Mouse (Mus musculus): Measurements from ENCODE around the gene Nsg1.

Gene Nsg1

GRCm38 (mm10) chr5:38159634-38160413, at the start of gene Nsg1:
TSS of gene Nsg1 (minus strand) at chr5:38159907.
- ATAC-seq (ENCODE audit: insufficient number of reproducible peaks, low FRiP score, low TSS enrichment), result peak; percentile 34; the same call in 1 of the 2 replicates

- ATAC-seq (ENCODE audit: insufficient number of reproducible peaks, low FRiP score, low TSS enrichment), result no peak
These were observed 49.3 kb upstream of the Nsg1 start for GRCm38 (mm10) chr5:38208985-38209384.

GRCm38 (mm10) chr5:38205303-38205726, 45.6 kb upstream of the Nsg1 start:
- peak; percentile 60 for ATAC-seq (ENCODE audit: insufficient number of reproducible peaks, low FRiP score, low TSS enrichment)

- ATAC-seq (ENCODE audit: insufficient number of reproducible peaks, low FRiP score, low TSS enrichment), result no peak
These were observed 40.0 kb upstream of the Nsg1 start for GRCm38 (mm10) chr5:38199686-38200085.

GRCm38 (mm10) chr5:38197482-38197823, 37.7 kb upstream of the Nsg1 start:
- ATAC-seq (ENCODE audit: insufficient number of reproducible peaks, low FRiP score, low TSS enrichment), result peak; percentile 77

GRCm38 (mm10) chr5:38196821-38197481, 37.2 kb upstream of the Nsg1 start:
- 0 out of 2 replicates have a peak, but pooled peaks have one; percentile 33 for ATAC-seq (ENCODE audit: insufficient number of reproducible peaks, low FRiP score, low TSS enrichment)

- no peak for ATAC-seq (ENCODE audit: insufficient number of reproducible peaks, low FRiP score, low TSS enrichment)
These were observed 36.2 kb upstream of the Nsg1 start for GRCm38 (mm10) chr5:38195941-38196340.

- no peak for ATAC-seq (ENCODE audit: insufficient number of reproducible peaks, low FRiP score, low TSS enrichment)
These were observed 35.2 kb upstream of the Nsg1 start for GRCm38 (mm10) chr5:38194946-38195345.

- ATAC-seq (ENCODE audit: insufficient number of reproducible peaks, low FRiP score, low TSS enrichment), result no peak
These were observed 31.2 kb upstream of the Nsg1 start for GRCm38 (mm10) chr5:38190907-38191306.

GRCm38 (mm10) chr5:38187006-38187405, 27.3 kb upstream of the Nsg1 start:
- ATAC-seq (ENCODE audit: insufficient number of reproducible peaks, low FRiP score, low TSS enrichment), result no peak

- ATAC-seq (ENCODE audit: insufficient number of reproducible peaks, low FRiP score, low TSS enrichment), result no peak
These were observed 25.1 kb upstream of the Nsg1 start for GRCm38 (mm10) chr5:38184688-38185285.

GRCm38 (mm10) chr5:38174256-38174912, 14.7 kb upstream of the Nsg1 start:
- ATAC-seq (ENCODE audit: insufficient number of reproducible peaks, low FRiP score, low TSS enrichment), result no peak

GRCm38 (mm10) chr5:38173766-38174165, 14.1 kb upstream of the Nsg1 start:
- ATAC-seq (ENCODE audit: insufficient number of reproducible peaks, low FRiP score, low TSS enrichment), result no peak

GRCm38 (mm10) chr5:38168497-38168896, 8.8 kb upstream of the Nsg1 start:
- peak; percentile 10; the same call in 1 of the 2 replicates for ATAC-seq (ENCODE audit: insufficient number of reproducible peaks, low FRiP score, low TSS enrichment)

- peak; percentile 82 for ATAC-seq (ENCODE audit: insufficient number of reproducible peaks, low FRiP score, low TSS enrichment)
These were observed 617 bp downstream of the Nsg1 start for GRCm38 (mm10) chr5:38158947-38159633.

GRCm38 (mm10) chr5:38158501-38158946, 1.2 kb downstream of the Nsg1 start:
- no peak for ATAC-seq (ENCODE audit: insufficient number of reproducible peaks, low FRiP score, low TSS enrichment)

- no peak for ATAC-seq (ENCODE audit: insufficient number of reproducible peaks, low FRiP score, low TSS enrichment)
These were observed 2.2 kb downstream of the Nsg1 start for GRCm38 (mm10) chr5:38157481-38158020.

- peak; percentile 34 for ATAC-seq (ENCODE audit: insufficient number of reproducible peaks, low FRiP score, low TSS enrichment)
These were observed 6.1 kb downstream of the Nsg1 start for GRCm38 (mm10) chr5:38153636-38154035.

- ATAC-seq (ENCODE audit: insufficient number of reproducible peaks, low FRiP score, low TSS enrichment), result peak; percentile 28; the same call in 1 of the 2 replicates
These were observed 7.3 kb downstream of the Nsg1 start for GRCm38 (mm10) chr5:38152201-38153108.
